Mouse (Mus musculus) stomach, postnatal 0 days (tissue): Measurements from ENCODE around the gene Zc2hc1b. TPM values are rescaled to one million over a fixed set of nuclear protein-coding genes. Genes with fewer than 3 reads are reported as not detected.

ENCODE experiments used
- ATAC-seq: fragments of 200-750 bp; cut with Nextera tagmentation; 2 replicates; pipeline ENCODE4 v1.8.0; 2017; ENCODE audit not compliant: low FRiP score, low TSS enrichment
- DNase-seq: peaks from one replicate; pipeline ENCODE4 v3.0.0-alpha.2; 2016; ENCODE audit warnings: low spot score
- H3K27ac ChIP-seq: fragments of 300-500 bp; sonication (generic); replicated peaks from 2 replicates; pipeline ENCODE4 v1.5.1; 2014; ENCODE audit warnings: mild to moderate bottlenecking, control low read depth
- H3K27me3 ChIP-seq: fragments of 300-500 bp; sonication (generic); 2 replicates; pipeline ENCODE4 v1.6.1; 2014; ENCODE audit warnings: low read length; ENCODE audit not compliant: control insufficient read depth, insufficient read depth
- H3K36me3 ChIP-seq: fragments of 300-500 bp; sonication (generic); 2 replicates; pipeline ENCODE4 v1.6.1; 2014; ENCODE audit warnings: low read length, mixed read lengths; ENCODE audit not compliant: control insufficient read depth, insufficient read depth
- H3K4me1 ChIP-seq: fragments of 300-500 bp; sonication (generic); replicated peaks from 2 replicates; pipeline ENCODE4 v1.6.1; 2014; ENCODE audit warnings: antibody characterized with exemption; ENCODE audit not compliant: control insufficient read depth, insufficient read depth
- H3K4me2 ChIP-seq: fragments of 300-500 bp; sonication (generic); replicated peaks from 2 replicates; pipeline ENCODE4 v1.6.1; 2014; ENCODE audit warnings: low read depth, mild to moderate bottlenecking, control low read depth, moderate library complexity
- H3K4me3 ChIP-seq: fragments of 300-500 bp; sonication (generic); 2 replicates; pipeline ENCODE4 v1.5.1; 2014; ENCODE audit warnings: low read depth, low read length, control low read depth
- H3K9ac ChIP-seq: fragments of 300-500 bp; sonication (generic); 2 replicates; pipeline ENCODE4 v1.6.1; 2014; ENCODE audit warnings: mild to moderate bottlenecking, low read length, control low read depth, mixed read lengths
- H3K9me3 ChIP-seq: fragments of 300-500 bp; sonication (generic); 2 replicates; pipeline ENCODE4 v1.6.1; 2016; ENCODE audit warnings: low read length; ENCODE audit not compliant: control insufficient read depth
- CTCF ChIP-seq: IDR thresholded peaks from 2 replicates; pipeline ENCODE4 v1.5.1; 2016; ENCODE audit warnings: antibody characterized with exemption, low read depth, mild to moderate bottlenecking, moderate library complexity
- EP300 ChIP-seq: optimal IDR thresholded peaks from 2 replicates; pipeline ENCODE3; 2016; ENCODE audit warnings: antibody characterized with exemption
- WGBS: fragments of 180-500 bp; shearing (Covaris S2); extraction: QIAGEN DNeasy Blood & Tissue Kit; methylation state at CpG from one replicate; pipeline ENCODE4 v1.1.7; 2014; 5-methylcytosine and 5-hydroxymethylcytosine counted together
- polyA plus RNA-seq: library from polyadenylated mRNA; unstranded; fragments of >200 nt; fragmentation: Nextera tagmentation; extraction: Ambion mirVana; gene quantifications from 2 replicates; pipeline ENCODE4 v1.2.1, GENCODE M21; 2015

The Zc2hc1b gene
- polyA plus RNA-seq, 1 experiment from 2014 or later, result not detected

GRCm38 (mm10) chr10:13108021-13108548 is 69.7 kb downstream of the Zc2hc1b start:
- TF ChIP-seq CTCF (no peak), EP300 (no peak)
- H3K4me2 ChIP-seq, result no peak overlapping the region
- H3K9ac ChIP-seq, result no peak overlapping the region; the same call in 1 of the 2 replicates
- no peaks in the 10 kb centered on the region for H3K27me3 ChIP-seq
- no peaks in the 10 kb centered on the region for H3K9me3 ChIP-seq
- 36% methylated on average over 7 of the region's 7 CpGs for WGBS
- no peak overlapping the region for H3K4me3 ChIP-seq
- H3K27ac ChIP-seq, result peak overlapping the region; percentile 31; the same call in 1 of the 2 replicates
- no peaks in the 10 kb centered on the region for H3K4me1 ChIP-seq
- ATAC-seq (no peak), DNase-seq (no peak)
- no peaks in the 10 kb centered on the region for H3K36me3 ChIP-seq

- no peaks in the 10 kb centered on the region for H3K9me3 ChIP-seq
- WGBS, result 61% methylated on average over 9 of the region's 9 CpGs
- no peak for TF ChIP-seq CTCF
- TF ChIP-seq EP300, result no peak
- no peaks in the 10 kb centered on the region for H3K27me3 ChIP-seq
- no peak overlapping the region for H3K4me3 ChIP-seq
- ATAC-seq (no peak), DNase-seq (no peak)
- H3K9ac ChIP-seq, result no peak overlapping the region
- no peak overlapping the region for H3K27ac ChIP-seq
- no peaks in the 10 kb centered on the region for H3K4me1 ChIP-seq
- no peaks in the 10 kb centered on the region for H3K36me3 ChIP-seq
- no peak overlapping the region for H3K4me2 ChIP-seq
Observed at GRCm38 (mm10) chr10:13106909-13107624, 70.8 kb downstream of the Zc2hc1b start.

GRCm38 (mm10) chr10:13103838-13104237 is 74.0 kb downstream of the Zc2hc1b start:
- Histone ChIP-seq H3K27me3 (no peaks in the 10 kb centered on the region), H3K9me3 (no peaks in the 10 kb centered on the region), H3K9ac (no peak overlapping the region), H3K4me1 (peaks cover 3% of the 10 kb centered on the region; the same call in 1 of the 2 replicates), H3K4me3 (no peak overlapping the region), H3K4me2 (no peak overlapping the region), H3K36me3 (no peaks in the 10 kb centered on the region), H3K27ac (no peak overlapping the region)
- TF ChIP-seq EP300 (no peak), CTCF (no peak)
- ATAC-seq (no peak), DNase-seq (no peak)
- WGBS, result 60% methylated on average over 4 of the region's 4 CpGs

DNA sequence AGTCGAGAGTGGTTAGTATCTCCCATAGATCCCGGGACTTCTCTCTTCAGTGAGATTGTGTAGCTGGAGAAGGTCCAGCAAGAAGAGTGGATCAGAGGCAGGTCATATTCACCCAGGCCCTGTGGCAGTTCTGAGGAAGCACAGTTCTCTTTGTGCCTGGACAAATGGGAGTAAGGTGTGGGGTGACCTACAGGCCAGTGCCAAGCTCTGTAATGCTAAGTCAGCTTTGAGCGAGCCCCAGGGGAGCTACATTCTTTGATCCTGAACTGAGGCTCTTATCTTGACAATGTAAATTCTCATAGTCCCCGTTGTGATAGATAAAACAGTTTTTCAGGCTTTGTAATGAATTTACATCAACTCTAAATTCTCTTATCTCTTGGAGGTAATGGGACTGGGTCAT is 75.5 kb downstream of the Zc2hc1b start:
- Histone ChIP-seq H3K9me3 (no peaks in the 10 kb centered on the region), H3K4me3 (no peak overlapping the region), H3K27ac (no peak overlapping the region), H3K9ac (no peak overlapping the region), H3K4me2 (no peak overlapping the region), H3K27me3 (no peaks in the 10 kb centered on the region), H3K36me3 (no peaks in the 10 kb centered on the region), H3K4me1 (peaks cover 3% of the 10 kb centered on the region; the same call in 1 of the 2 replicates)
- 54% methylated on average over 4 of the region's 4 CpGs for WGBS
- TF ChIP-seq EP300 (no peak), CTCF (no peak)
- no peak for DNase-seq
- ATAC-seq, result 0 out of 2 replicates have a peak, but pooled peaks have one; percentile 16

DNA sequence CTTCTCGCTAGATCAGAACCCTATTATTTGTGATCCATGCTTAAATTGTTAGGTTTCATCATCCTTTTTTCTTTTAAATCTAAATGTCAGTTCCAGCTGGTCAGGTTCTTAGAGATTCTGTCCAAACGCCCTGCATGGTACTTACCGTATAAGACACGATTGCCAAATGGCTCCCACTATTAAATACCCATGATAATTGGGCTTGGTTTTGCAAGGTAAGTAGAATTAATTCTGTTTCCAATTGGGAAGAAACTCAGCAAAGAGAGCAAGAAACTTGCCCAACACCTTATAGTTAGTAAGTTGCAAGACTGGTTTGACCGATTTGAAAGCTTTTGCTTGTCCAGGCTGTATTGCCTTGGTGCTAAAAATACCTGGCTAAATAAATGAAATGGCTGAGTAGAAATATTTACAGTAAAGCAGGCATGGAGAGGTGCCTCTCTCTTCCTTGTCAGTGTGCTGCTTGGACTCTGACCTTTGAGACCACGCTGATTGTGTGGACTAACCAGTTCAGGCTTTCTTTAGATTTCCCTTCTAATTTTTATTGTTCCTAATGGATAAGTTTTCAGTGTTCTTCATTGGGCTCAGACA is 77.7 kb downstream of the Zc2hc1b start:
- no peaks in the 10 kb centered on the region for H3K9me3 ChIP-seq
- H3K9ac ChIP-seq, result no peak overlapping the region
- TF ChIP-seq EP300 (peak; percentile 69), CTCF (no peak)
- 57% methylated on average over 6 of the region's 6 CpGs for WGBS
- H3K27me3 ChIP-seq, result no peaks in the 10 kb centered on the region
- H3K36me3 ChIP-seq, result no peaks in the 10 kb centered on the region
- no peak overlapping the region for H3K4me3 ChIP-seq
- DNase-seq (peak; percentile 57), ATAC-seq (peak; percentile 93)
- peak overlapping the region; percentile 67 for H3K27ac ChIP-seq
- peaks cover 3% of the 10 kb centered on the region; the same call in 1 of the 2 replicates for H3K4me1 ChIP-seq
- 0 out of 2 replicates have a peak overlapping the region, but pooled peaks have one; percentile 20 for H3K4me2 ChIP-seq

Other genes with a start within 250 kb of the Zc2hc1b start
- 3.7 and 5.0 TPM in 2 replicates for gene Stx11, start 213.7 kb downstream of the Zc2hc1b start, polyA plus RNA-seq
- 26.8 and 29.3 TPM in 2 replicates for gene Sf3b5, start 172.7 kb downstream of the Zc2hc1b start, polyA plus RNA-seq
- 81.0 and 99.4 TPM in 2 replicates for gene Plagl1, start 117.5 kb downstream of the Zc2hc1b start, polyA plus RNA-seq
- gene Ltv1, start 15.1 kb upstream of the Zc2hc1b start, polyA plus RNA-seq, result 58.2 and 63.1 TPM in 2 replicates